Mouse (Mus musculus) lung, adult 2 months (tissue): ENCODE results near the gene Ube2z.

Experiments used
- CTCF ChIP-seq: fragments of 200-500 bp; IDR thresholded peaks from 2 replicates; pipeline ENCODE4 v1.5.1; 2011; ENCODE audit warnings: mild to moderate bottlenecking, low read length, control low read depth; ENCODE audit not compliant: insufficient read depth
- POLR2A ChIP-seq: fragments of 200-500 bp; IDR thresholded peaks from 2 replicates; pipeline ENCODE4 v1.6.1; 2011; ENCODE audit warnings: low read depth, mild to moderate bottlenecking, control low read depth, low read length, borderline replicate concordance; ENCODE audit errors: extremely low read depth

GRCm38 (mm10) chr11:96030571-96030970 lies 34.6 kb downstream of the Ube2z start:
- TF ChIP-seq POLR2A = no peak
- TF ChIP-seq CTCF = no peak
